Mouse (Mus musculus) right cerebral cortex, adult 2 months (tissue): ENCODE measurements around the gene B3gntl1.

ENCODE experiments used
- DNase-seq, 2 experiments: peaks; one replicate each; pipeline ENCODE4 v3.0.0; 2021 to 2022; ENCODE audit warnings: low spot score in 2 of 2

Gene B3gntl1

GRCm38 (mm10) chr11:121672990-121673572 is at the start of gene B3gntl1:
Gene B3gntl1 (minus strand): TSS chr11:121673153.
- peak; percentile 100 for DNase-seq

DNA sequence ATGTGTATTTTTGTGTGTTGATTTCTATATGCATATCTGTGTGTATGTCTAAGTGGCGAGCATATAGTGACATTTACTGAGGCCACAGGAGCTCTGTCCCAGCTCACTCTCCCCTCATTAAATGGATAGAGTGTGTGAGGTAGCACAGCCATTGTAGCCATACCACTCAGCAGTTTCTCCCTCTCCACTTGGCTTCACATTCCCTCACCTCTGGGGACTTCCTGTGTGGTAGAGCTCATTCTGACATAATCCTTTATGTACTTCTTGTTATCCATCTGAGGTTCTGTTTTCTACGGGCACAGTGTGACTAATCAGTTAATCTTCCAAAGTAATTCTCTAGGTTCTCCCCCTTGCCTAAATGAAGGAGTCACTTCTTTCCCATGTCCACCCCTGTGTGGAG is 49.5 kb upstream of the B3gntl1 start:
- no peak for DNase-seq

DNA sequence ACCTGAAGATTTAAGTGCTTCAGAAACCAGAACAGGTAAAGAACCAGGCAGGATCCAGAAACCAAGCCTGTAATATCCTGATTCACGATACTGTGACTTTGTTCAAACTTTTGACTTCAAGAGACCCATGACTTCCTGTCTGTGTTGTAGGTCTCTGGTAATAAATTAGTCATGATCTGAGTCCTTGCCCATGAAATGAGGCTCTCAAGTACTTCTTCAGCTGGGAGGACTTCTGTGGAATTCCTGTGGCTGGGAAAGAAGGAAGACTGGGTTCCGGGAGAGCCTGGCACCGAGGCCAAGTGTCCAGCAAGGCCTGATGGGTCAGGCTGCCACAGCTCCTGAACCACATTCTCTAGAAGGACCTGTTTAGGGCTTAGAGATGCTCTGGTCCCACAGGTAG is 47.8 kb upstream of the B3gntl1 start:
- no peak for DNase-seq

DNA sequence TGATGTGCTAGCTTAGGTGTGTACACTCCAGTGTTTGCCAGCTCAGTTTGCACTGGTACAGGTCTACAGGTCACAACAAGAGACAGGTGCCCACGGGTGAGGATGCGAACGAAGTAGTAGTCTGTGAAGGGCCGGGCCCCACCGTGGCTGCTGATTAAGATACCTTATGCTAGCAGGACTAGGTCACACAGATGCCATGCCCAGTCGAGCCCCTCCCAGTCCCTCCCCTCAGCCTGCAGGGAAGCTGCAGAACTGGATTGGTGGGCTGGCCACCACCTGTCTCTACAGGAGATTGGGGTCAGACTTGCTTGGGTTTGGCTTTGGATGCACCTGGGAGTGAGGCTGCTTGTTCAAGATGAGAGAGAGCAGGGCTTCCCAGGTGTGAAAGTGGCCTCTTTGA is 44.8 kb upstream of the B3gntl1 start:
- DNase-seq = no peak

DNA sequence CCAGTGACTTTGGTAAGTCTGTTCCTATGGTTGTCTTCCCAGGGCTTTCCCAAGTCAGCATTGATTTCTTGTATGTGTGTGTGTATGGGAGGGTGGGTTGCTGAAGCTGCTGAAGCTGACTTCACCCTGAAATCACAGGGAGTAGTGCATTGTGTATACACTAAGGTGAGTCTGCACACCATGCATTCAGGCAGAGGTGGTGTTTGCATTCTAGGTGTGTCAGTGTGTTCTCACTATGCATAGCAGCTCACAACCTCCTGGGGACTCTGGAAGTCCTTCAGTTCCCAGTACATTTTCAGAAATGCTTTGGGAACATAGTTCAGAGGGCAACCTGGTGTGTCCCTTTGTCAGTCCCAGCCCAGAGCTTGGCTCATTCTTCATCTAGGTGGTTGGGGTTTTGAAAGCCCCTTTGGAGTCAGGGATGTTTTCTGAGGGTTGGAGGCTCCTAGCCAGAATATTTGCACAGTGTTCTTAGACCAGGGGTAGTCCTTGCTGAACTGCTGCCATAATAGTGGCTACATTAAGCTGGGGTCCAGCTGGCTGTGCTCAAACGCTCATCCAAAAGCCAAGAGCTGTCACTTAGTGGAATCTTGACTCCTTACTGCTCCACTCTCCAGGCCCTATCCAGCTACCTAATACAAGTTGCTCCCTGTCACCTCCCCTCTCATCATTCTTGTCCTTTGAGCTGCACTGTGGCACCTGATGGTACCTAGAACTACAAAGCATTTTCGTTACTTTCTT is 42.0 kb upstream of the B3gntl1 start:
- DNase-seq = no peak

DNA sequence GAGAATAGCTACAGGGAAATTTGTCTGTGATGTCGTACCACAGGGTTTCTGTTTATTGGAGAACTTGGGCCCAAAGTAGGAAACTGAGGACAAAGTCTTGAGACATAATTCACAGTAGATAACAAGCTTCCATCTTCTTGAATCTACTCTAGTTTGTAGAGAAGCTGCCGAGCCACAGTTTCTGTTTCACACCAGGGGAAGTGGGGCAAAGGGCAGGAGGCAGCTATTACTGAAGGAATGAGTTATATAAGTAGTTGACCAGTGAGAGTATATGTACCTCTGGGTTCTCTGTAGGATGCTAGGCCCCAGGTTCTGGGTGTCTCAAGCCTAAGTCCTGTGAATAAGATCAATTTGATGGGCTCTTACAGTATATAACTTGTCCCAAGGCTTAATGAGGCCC is 40.6 kb upstream of the B3gntl1 start:
- no peak for DNase-seq

GRCm38 (mm10) chr11:121712987-121713386 is 40.0 kb upstream of the B3gntl1 start:
- DNase-seq = no peak

DNA sequence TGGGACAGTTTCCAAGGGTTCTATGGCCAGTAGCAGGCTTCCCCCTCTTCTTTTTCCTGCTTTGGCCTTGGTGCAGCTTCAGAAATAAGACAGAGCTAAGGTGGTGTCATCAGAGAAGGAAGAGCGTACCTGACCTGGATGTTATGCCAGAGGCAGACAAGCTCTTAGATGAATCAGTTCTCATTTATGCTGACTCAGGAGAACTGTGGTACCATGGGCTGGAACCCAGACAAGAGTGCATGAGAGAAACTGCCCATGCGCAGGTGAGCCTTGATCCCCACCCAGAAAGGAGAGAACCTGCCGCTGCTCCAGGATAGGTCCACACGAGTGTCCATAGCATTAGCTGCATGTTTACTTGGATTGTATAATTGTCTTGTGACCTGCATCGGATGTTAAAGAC is 37.3 kb upstream of the B3gntl1 start:
- no peak for DNase-seq

GRCm38 (mm10) chr11:121709278-121709677 is 36.3 kb upstream of the B3gntl1 start:
- DNase-seq = no peak

DNA sequence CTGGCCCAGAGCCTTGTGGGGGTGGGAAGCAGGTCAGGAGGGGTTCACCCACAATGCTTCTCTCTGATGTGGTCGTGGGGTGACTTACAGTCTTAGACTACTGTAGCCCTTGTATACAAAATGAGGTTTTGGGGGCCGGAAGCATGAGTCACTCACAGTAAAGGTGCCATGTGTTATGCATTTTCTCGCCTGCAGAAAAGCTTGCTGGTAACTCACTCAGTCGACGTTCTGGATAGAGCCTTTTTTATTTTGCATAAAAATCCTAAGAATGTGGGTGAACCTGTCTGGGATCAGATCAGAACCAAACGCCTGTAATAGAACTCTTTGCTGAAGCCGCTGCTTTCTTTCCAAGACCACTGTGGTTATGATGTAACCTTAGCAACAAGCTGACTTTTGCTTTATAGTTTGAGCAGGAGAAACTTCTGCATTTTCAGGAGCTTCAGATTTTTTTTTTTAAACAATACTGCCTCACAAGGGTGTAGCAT is 33.6 kb upstream of the B3gntl1 start:
- peak; percentile 39 to 59 for DNase-seq

DNA sequence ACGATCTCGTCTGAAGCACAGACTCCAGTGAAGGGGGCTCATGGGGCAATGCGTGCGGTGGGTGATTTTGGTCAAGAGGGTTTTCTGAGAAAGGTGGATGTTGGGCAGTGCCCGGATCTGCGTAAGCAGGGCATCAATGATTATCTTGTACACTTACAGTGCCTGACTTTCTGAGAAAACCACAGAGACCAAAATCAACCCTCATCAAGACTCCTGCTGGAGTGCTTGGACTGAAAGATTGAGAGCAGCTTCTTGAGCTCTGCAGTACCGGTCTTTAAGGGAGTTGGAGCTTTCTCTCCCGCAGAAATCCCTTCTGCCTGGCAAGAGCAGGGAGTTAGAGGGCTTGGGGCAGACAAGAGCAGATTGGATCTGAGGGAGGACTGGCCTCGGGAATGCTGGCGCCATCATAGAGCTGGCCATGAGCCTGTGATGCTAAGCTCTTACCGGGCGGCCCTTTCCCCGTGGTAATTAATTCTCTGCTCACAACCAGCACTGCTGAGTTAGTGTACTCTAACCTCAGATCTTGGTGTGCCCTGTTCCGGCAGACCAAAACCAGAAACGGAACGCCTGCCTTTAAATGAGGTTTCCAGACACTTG is 30.8 kb upstream of the B3gntl1 start:
- DNase-seq = no peak

DNA sequence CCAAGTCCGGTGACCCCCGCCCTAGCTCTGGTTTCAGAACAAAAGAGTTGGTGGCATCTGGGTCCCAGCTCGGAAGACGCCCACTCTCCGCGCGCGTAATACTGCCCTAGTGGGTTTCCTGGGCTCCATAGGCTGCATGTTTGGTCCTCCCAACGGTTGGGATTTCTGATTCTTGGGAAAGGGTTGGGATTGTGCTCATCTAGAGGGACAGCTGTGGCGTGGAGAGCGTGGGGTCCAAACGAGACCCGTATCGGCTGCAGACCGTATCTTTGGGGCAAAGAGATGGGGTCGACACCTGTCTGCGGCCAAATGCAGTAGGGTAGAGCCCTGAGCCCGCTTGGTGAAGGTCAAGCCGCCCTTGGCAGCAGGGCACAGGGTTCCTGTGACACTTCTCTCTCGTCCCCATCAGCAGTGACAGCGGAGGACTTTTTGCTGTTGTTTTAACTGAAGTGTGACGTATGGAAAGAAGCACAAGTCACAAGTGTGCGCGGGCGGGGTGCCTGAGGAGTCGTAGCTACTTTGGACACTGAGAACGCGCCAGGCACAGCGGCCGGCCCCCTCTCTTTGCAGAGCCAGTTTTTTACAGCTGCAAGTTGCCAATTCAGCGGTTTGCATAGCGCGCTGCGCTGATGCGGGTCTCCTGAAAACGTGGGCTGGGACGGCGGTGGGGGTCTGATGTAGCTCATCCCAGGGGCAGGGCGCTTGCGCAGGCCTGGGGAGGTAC is 30.1 kb upstream of the B3gntl1 start:
- DNase-seq = peak; percentile 71 to 72

- peak; percentile 58 to 81 for DNase-seq
Measured at GRCm38 (mm10) chr11:121702111-121702894, 29.4 kb upstream of the B3gntl1 start.

DNA sequence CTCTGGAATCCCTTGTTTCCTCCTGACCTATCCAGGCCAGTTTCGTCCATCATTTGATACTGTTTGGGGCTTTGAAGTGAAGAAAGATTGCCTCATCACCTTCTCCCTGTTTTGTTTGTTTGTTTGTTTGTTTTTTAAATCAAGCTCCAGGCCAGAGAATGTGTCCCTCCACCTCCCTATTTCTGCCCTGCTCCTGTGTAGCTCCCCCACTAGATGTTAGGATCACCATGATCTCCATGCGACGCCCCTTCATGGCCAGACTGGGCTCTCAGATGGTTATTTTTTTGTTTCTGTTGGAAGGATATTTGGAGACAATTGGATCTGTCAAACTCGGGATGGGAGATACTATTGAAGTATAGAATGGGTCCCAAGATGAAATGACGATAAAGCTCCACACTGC is 28.3 kb upstream of the B3gntl1 start, which contains the start of gene Metrnl:
Metrnl (plus strand) TSS at position 301 of the 400 bp plus-strand sequence.
- no peak for DNase-seq

- DNase-seq = no peak
Measured at GRCm38 (mm10) chr11:121698381-121698955, 25.5 kb upstream of the B3gntl1 start.

- no peak for DNase-seq
Measured at GRCm38 (mm10) chr11:121697271-121697670, 24.3 kb upstream of the B3gntl1 start.

DNA sequence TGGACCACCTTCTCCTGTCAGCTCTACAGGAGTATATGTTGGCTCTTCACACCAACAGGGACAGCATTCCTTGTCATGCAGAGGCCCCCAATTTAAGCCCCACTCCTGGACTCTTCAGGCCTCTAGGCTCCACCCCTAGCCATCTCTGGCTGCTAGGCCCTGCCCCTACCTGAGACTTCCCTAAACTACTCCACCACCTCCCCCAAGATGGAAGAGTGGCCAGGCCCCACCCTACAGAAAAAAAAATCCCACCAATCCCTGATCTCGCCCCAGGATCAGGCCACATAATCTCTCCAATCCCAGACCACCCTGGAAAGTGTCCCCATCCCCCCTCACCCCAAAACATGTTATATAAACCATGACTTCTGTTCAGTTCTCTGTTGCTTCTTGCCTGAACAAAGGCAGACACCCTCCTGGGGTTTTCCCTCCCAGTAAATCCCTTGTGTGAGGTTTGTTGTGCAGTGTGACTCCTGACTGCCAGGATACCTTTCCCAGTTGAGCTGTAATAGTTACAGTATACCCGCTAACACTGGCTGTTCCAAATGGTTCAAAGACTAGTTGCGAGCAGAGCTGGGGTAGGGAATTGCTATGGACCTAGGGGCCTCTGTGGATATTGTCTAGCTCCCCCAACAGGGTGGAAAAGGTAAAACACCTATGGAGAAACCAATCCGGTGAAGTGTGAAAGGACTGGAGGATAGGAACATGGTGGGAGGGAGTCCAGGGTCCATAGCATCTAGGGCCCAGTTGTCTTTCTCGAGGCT is 22.5 kb upstream of the B3gntl1 start:
- DNase-seq = no peak

DNA sequence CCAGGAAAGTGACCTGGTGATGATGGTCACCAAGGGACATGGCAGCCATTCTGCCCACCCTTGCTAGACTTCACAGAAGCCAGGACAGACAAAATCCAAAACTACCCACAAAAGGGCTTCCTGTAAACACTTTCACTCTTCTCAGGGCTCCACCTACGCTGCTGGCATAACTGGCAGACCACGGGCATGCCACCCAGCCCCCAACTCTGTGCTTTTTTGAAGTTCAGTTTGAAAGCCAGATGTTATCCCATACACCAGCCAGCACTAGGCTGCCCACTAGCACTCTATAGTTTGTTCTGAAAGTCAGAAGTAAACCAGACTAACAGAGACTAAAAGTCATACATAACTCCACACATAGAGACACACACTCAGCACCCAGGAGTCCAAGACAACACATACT is 15.1 kb upstream of the B3gntl1 start:
- no peak for DNase-seq

DNA sequence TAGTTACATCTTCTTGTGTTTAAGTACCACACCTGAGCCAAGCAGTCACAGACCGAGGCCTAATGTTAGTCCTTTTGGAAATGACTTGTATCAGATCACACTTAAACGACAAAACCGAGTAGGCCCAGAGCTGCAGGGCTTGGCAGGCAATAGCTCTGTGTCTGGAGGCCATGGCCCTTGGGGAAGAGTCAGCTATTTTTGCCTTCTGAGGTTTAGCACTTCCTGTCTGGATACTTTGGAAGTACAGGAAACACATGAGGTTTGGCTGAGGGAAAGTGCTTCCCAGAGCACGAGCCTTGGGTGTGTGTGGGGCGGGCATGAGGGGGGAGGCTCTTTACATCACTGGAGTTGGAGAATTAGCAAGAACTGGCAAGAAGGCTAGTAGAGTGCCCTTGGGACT is 13.7 kb upstream of the B3gntl1 start:
- no peak for DNase-seq

GRCm38 (mm10) chr11:121686091-121686490 is 13.1 kb upstream of the B3gntl1 start:
- no peak for DNase-seq
